Mouse (Mus musculus) urinary bladder, postnatal 25 days (tissue): Measurements from ENCODE around the gene Zdhhc20.

ENCODE experiments used
- DNase-seq: peaks from one replicate; pipeline ENCODE4 v3.0.0; 2022; ENCODE audit warnings: low spot score

Zdhhc20 gene

GRCm38 (mm10) chr14:57825788-57826751 lies 64.0 kb downstream of the Zdhhc20 start, which contains the start of the genes Ska3 and Mrpl57:
Ska3 (minus strand) TSS chr14:57826185.
Mrpl57 (plus strand) TSS chr14:57826234.
- DNase-seq: peak; percentile 95

GRCm38 (mm10) chr14:57820839-57821238 lies 69.2 kb downstream of the Zdhhc20 start:
- DNase-seq: no peak

GRCm38 (mm10) chr14:57811844-57812243 lies 78.2 kb downstream of the Zdhhc20 start:
- DNase-seq: no peak

GRCm38 (mm10) chr14:57810886-57811285 lies 79.2 kb downstream of the Zdhhc20 start:
- no peak for DNase-seq

GRCm38 (mm10) chr14:57808558-57808957 lies 81.5 kb downstream of the Zdhhc20 start:
- DNase-seq: no peak

- DNase-seq: no peak
Measured at GRCm38 (mm10) chr14:57803731-57804130, 86.3 kb downstream of the Zdhhc20 start.

GRCm38 (mm10) chr14:57797991-57798931 lies 91.8 kb downstream of the Zdhhc20 start, which contains the start of gene Sap18:
Sap18 (plus strand) TSS chr14:57798180.
- peak; percentile 94 for DNase-seq

- DNase-seq: no peak
Measured at GRCm38 (mm10) chr14:57797551-57797950, 92.5 kb downstream of the Zdhhc20 start.

- no peak for DNase-seq
Measured at GRCm38 (mm10) chr14:57791171-57791570, 98.9 kb downstream of the Zdhhc20 start.

GRCm38 (mm10) chr14:57789759-57790158 lies 100.3 kb downstream of the Zdhhc20 start:
- no peak for DNase-seq

GRCm38 (mm10) chr14:57789311-57789710 lies 100.8 kb downstream of the Zdhhc20 start:
- DNase-seq: no peak

- DNase-seq: no peak
Measured at GRCm38 (mm10) chr14:57787406-57787805, 102.7 kb downstream of the Zdhhc20 start.
